Mouse (Mus musculus) lung, postnatal 0 days (tissue): ENCODE data around the gene Mb21d2.

Experiments used
- CTCF ChIP-seq: IDR thresholded peaks from 2 replicates; pipeline ENCODE4 v1.5.1; 2016; ENCODE audit warnings: antibody characterized with exemption, mild to moderate bottlenecking
- EP300 ChIP-seq: IDR thresholded peaks from 2 replicates; pipeline ENCODE4 v1.6.1; 2016; ENCODE audit warnings: antibody characterized with exemption, mild to moderate bottlenecking, control low read depth

DNA sequence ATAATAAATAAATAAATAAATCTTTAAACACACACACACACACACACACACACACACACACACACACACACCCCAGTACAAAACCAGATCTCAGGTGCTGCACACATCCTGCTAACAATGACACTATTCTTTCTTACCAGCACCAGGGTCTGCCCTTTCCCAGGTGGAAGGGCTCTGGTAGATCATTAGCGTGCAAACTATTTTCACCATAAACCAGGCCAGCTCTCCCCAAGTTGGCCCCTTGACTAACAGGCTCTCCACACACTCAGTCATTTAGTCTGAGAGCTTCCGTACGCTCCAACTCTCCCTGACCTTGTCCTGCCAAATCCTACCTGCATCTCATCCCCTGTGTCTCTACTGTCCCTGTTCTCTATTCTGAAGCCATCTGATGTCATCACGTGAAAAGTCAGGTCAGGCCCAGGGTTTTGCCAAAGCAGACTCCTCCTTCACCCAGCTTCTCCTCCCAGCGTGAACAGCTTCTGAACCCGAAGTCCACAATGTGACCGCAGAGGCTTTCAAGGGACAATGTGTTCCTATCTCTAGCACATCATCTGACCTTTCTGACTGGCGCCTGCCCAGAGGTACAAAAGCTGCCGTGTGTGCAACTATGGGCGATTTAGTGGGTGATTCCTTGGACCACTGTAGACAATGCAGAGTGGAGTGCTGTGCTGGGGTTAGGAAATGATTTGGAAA, 100.1 kb downstream of the Mb21d2 start:
- no peak for TF ChIP-seq CTCF
- no peak for TF ChIP-seq EP300
